Mouse (Mus musculus): ENCODE measurements around the gene Gm27021. TPM values are rescaled to one million over a fixed set of nuclear protein-coding genes. Genes with fewer than 3 reads are reported as not detected.
A peak's percentile ranks its signal among the peaks of the same experiment; 100 is the strongest.

Gene Gm27021
- total and polyA plus RNA-seq, 3 experiments, result 0.21 to 0.54 TPM; not detected in 1

- H3K9ac ChIP-seq (ENCODE audit: control insufficient read depth, low read depth, low read length, poor library complexity, severe bottlenecking), result no peak overlapping the region
- no peak overlapping the region for H3K27ac ChIP-seq (ENCODE audit: control insufficient read depth, low read depth, low read length)
- no peaks in the 10 kb centered on the region for H3K79me2 ChIP-seq (ENCODE audit: control insufficient read depth, insufficient read depth, low read length, poor library complexity)
- peaks cover 0 to 9% of the 10 kb centered on the region in 2 experiments; a peak in 2 of 4 replicates for H3K4me1 ChIP-seq (ENCODE audit: control insufficient read depth in 1 of 2, insufficient read depth in 2 of 2, low read length in 2 of 2)
- no peaks in the 10 kb centered on the region for H3K27me3 ChIP-seq (ENCODE audit: control insufficient read depth in 1 of 2, insufficient read depth in 2 of 2, low read length in 2 of 2)
- H3K9me3 ChIP-seq (replicated peaks; ENCODE audit: insufficient read depth, low read length), result no peaks in the 10 kb centered on the region
- peak; percentile 83 for DNase-seq (ENCODE audit: low read depth, low spot score)
- TF ChIP-seq JUND (IDR thresholded peaks at IDR 0.05; ENCODE audit: low read depth, low read length) (no peak), EP300 (IDR thresholded peaks at IDR 0.05; ENCODE audit: low read depth in 1 of 2, low read length in 2 of 2) (no peak), NELFE (IDR thresholded peaks at IDR 0.05; ENCODE audit: low read depth, low read length) (no peak), RCOR1 (IDR thresholded peaks at IDR 0.05; ENCODE audit: low read depth, low read length) (0 out of 2 replicates have a peak, but pooled peaks have one; percentile 17), BHLHE40 (IDR thresholded peaks at IDR 0.05; ENCODE audit: borderline replicate concordance, low read depth, low read length) (no peak), POLR2AphosphoS2 (IDR thresholded peaks at IDR 0.05; ENCODE audit: low read length) (no peak), ETS1 (IDR thresholded peaks at IDR 0.05; ENCODE audit: low read depth, low read length) (no peak), CTCF (IDR thresholded peaks at IDR 0.05 in 2 of 3, conservative IDR thresholded peaks at IDR 0.05 in 1 of 3; ENCODE audit: control insufficient read depth in 1 of 3, insufficient read depth in 1 of 3, low read depth in 2 of 3, low read length in 3 of 3, poor library complexity in 1 of 3, severe bottlenecking in 1 of 3) (peak; percentile 75 to 94 (median 85)), ZC3H11A (IDR thresholded peaks at IDR 0.05; ENCODE audit: low read depth, low read length) (peak; percentile 28; the same call in 1 of the 2 replicates), SIN3A (IDR thresholded peaks at IDR 0.05; ENCODE audit: low read length) (no peak), HCFC1 (IDR thresholded peaks at IDR 0.05; ENCODE audit: low read depth, low read length) (no peak), MXI1 (IDR thresholded peaks at IDR 0.05; ENCODE audit: low read depth, low read length) (no peak), E2F4 (IDR thresholded peaks at IDR 0.05; ENCODE audit: borderline replicate concordance, low read depth, low read length) (no peak), RAD21 (IDR thresholded peaks at IDR 0.05; ENCODE audit: low read depth, low read length) (peak; percentile 68), SMC3 (IDR thresholded peaks at IDR 0.05; ENCODE audit: low read depth, low read length) (peak; percentile 65)
- H3K4me3 ChIP-seq (ENCODE audit: control insufficient read depth in 1 of 2, insufficient read depth in 1 of 2, low read depth in 2 of 2, low read length in 2 of 2), result no peak overlapping the region
- peaks cover 0 to 5% of the 10 kb centered on the region in 2 experiments; a peak in 3 of 4 replicates for H3K36me3 ChIP-seq (ENCODE audit: control insufficient read depth in 1 of 2, insufficient read depth in 2 of 2, low read length in 2 of 2)
Measured at GRCm38 (mm10) chr8:120678447-120678846, 10.6 kb upstream of the Gm27021 start.

- Histone ChIP-seq H3K9me3 (replicated peaks; ENCODE audit: insufficient read depth, low read length) (no peaks in the 10 kb centered on the region), H3K4me3 (ENCODE audit: control insufficient read depth in 1 of 2, insufficient read depth in 1 of 2, low read depth in 2 of 2, low read length in 2 of 2) (no peak overlapping the region), H3K79me2 (ENCODE audit: control insufficient read depth, insufficient read depth, low read length, poor library complexity) (peaks cover 3% of the 10 kb centered on the region; the same call in 1 of the 2 replicates), H3K36me3 (ENCODE audit: control insufficient read depth in 1 of 2, insufficient read depth in 2 of 2, low read length in 2 of 2) (peaks cover 5 to 6% of the 10 kb centered on the region in 2 experiments), H3K9ac (ENCODE audit: control insufficient read depth, low read depth, low read length, poor library complexity, severe bottlenecking) (no peak overlapping the region), H3K27me3 (ENCODE audit: control insufficient read depth in 1 of 2, insufficient read depth in 2 of 2, low read length in 2 of 2) (no peaks in the 10 kb centered on the region), H3K27ac (ENCODE audit: control insufficient read depth, low read depth, low read length) (no peak overlapping the region), H3K4me1 (ENCODE audit: control insufficient read depth in 1 of 2, insufficient read depth in 2 of 2, low read length in 2 of 2) (peaks cover 0 to 9% of the 10 kb centered on the region in 2 experiments; a peak in 2 of 4 replicates)
- no peak for DNase-seq (ENCODE audit: low read depth, low spot score)
- no peak for TF ChIP-seq EP300 (IDR thresholded peaks at IDR 0.05; ENCODE audit: low read depth in 1 of 2, low read length in 2 of 2)
- no peak for TF ChIP-seq RAD21 (IDR thresholded peaks at IDR 0.05; ENCODE audit: low read depth, low read length)
- TF ChIP-seq SIN3A (IDR thresholded peaks at IDR 0.05; ENCODE audit: low read length), result no peak
- no peak for TF ChIP-seq GATA1 (IDR thresholded peaks at IDR 0.05; ENCODE audit: low read depth, low read length)
- TF ChIP-seq ELF1 (IDR thresholded peaks at IDR 0.05; ENCODE audit: low read depth, low read length), result no peak
- TF ChIP-seq CHD1 (IDR thresholded peaks at IDR 0.05; ENCODE audit: low read depth, low read length), result no peak
- TF ChIP-seq CTCF (IDR thresholded peaks at IDR 0.05 in 2 of 3, conservative IDR thresholded peaks at IDR 0.05 in 1 of 3; ENCODE audit: control insufficient read depth in 1 of 3, insufficient read depth in 1 of 3, low read depth in 2 of 3, low read length in 3 of 3, poor library complexity in 1 of 3, severe bottlenecking in 1 of 3), result peak in 1 of 3 experiments; percentile 17; a peak in 1 of 6 replicates
- TF ChIP-seq HCFC1 (IDR thresholded peaks at IDR 0.05; ENCODE audit: low read depth, low read length), result no peak
Measured at GRCm38 (mm10) chr8:120675718-120676117, 7.8 kb upstream of the Gm27021 start.

Data from MEL (cell line).